Mouse (Mus musculus) heart, adult 2 months (tissue): ENCODE measurements around the gene Hprt.

Experiments
- CTCF ChIP-seq: fragments of 200-600 bp; IDR thresholded peaks from 2 replicates; pipeline ENCODE4 v1.8.1; 2022; ENCODE audit warnings: antibody characterized with exemption, mild to moderate bottlenecking, moderate library complexity
- EP300 ChIP-seq: fragments of 200-500 bp; IDR thresholded peaks from 2 replicates; pipeline ENCODE4 v1.6.1; 2011; ENCODE audit warnings: low read depth, low read length, control low read depth; ENCODE audit not compliant: insufficient read depth
- POLR2A ChIP-seq: fragments of 200-500 bp; IDR thresholded peaks from 2 replicates; pipeline ENCODE4 v1.6.1; 2011; ENCODE audit warnings: mild to moderate bottlenecking, low read depth, low read length, control low read depth; ENCODE audit not compliant: insufficient read depth

GRCm38 (mm10) chrX:52972129-52972528 lies 15.8 kb upstream of the Hprt start:
- no peak for TF ChIP-seq POLR2A
- TF ChIP-seq CTCF = no peak
- TF ChIP-seq EP300 = no peak
